Mouse (Mus musculus): ENCODE measurements around the gene Rab3il1. TPM values are rescaled to one million over a fixed set of nuclear protein-coding genes. Genes with fewer than 3 reads are reported as not detected.

Rab3il1 gene
- total and polyA plus RNA-seq, 3 experiments: 0.04 TPM; not detected in 2

DNA sequence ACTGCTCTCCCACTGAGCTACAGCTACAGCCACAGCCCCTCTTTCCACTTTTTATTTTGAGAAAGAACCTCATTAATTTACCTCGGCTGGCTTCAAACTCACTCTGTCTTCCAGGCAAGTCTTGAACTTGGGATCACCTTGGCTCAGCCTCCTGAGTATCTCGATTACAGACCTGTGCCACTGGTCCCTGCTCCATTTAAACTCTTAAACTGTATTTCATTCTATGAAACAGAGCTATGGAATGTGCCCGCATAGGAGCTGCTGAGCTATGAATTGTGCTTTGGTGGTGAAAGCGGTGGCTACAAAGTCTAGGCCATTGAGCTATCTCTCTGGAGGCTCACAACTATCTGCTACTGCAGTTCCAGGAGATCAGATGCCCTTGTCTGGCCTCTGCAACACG lies 43.5 kb upstream of the Rab3il1 start:
- Histone ChIP-seq H3K9ac (ENCODE audit: insufficient read depth, low read depth) (no peak overlapping the region), H3K9me3 (replicated peaks; ENCODE audit: low read length) (peaks cover under 1% of the 10 kb centered on the region), H3K4me2 (ENCODE audit: insufficient read depth, low read depth, poor library complexity, severe bottlenecking) (no peak overlapping the region), H3K27me3 (replicated peaks) (no peaks in the 10 kb centered on the region), H3K4me3 (replicated peaks in 1 of 3; ENCODE audit: low read depth in 2 of 3, low read length in 2 of 3, poor library complexity in 1 of 3) (no peak overlapping the region), H3K79me2 (replicated peaks; ENCODE audit: control insufficient read depth, extremely low read depth, insufficient read depth, poor library complexity, severe bottlenecking) (no peaks in the 10 kb centered on the region), H3K36me3 (replicated peaks in 1 of 2; ENCODE audit: control insufficient read depth in 1 of 2, insufficient read depth in 1 of 2, low read length in 1 of 2) (no peaks in the 10 kb centered on the region), H3K4me1 (ENCODE audit: control insufficient read depth in 1 of 2, insufficient read depth in 2 of 2) (peaks cover 8 to 43% of the 10 kb centered on the region in 2 experiments; a peak in 3 of 4 replicates), H3K27ac (ENCODE audit: insufficient read depth, low read depth) (no peak overlapping the region)
- TF ChIP-seq CHD2 (IDR thresholded peaks at IDR 0.05; ENCODE audit: low read length) (no peak), NRF1 (IDR thresholded peaks at IDR 0.05; ENCODE audit: low read depth, low read length) (no peak), PAX5 (IDR thresholded peaks at IDR 0.05; ENCODE audit: low read length) (no peak), MXI1 (IDR thresholded peaks at IDR 0.05; ENCODE audit: low read depth, low read length) (no peak), KAT2A (IDR thresholded peaks at IDR 0.05; ENCODE audit: insufficient replicate concordance, low read length) (no peak), NELFE (IDR thresholded peaks at IDR 0.05; ENCODE audit: low read depth, low read length) (no peak), E2F4 (IDR thresholded peaks at IDR 0.05; ENCODE audit: insufficient replicate concordance, low read depth, low read length) (no peak), SIN3A (IDR thresholded peaks at IDR 0.05; ENCODE audit: low read length) (no peak), POLR2A (IDR thresholded peaks at IDR 0.05; ENCODE audit: low read depth, low read length) (no peak), HCFC1 (IDR thresholded peaks at IDR 0.05; ENCODE audit: low read depth, low read length) (no peak), TCF12 (IDR thresholded peaks at IDR 0.05; ENCODE audit: low read depth, low read length) (no peak), IRF4 (IDR thresholded peaks at IDR 0.05; ENCODE audit: low read depth, low read length) (no peak), JUND (conservative IDR thresholded peaks at IDR 0.05; ENCODE audit: low read depth, low read length) (no peak), RCOR1 (conservative IDR thresholded peaks at IDR 0.05; ENCODE audit: low read depth, low read length) (no peak), USF1 (IDR thresholded peaks at IDR 0.05; ENCODE audit: low read depth, low read length) (no peak), SMC3 (IDR thresholded peaks at IDR 0.05; ENCODE audit: low read depth, low read length) (no peak), CHD1 (IDR thresholded peaks at IDR 0.05; ENCODE audit: low read depth, low read length) (no peak)
- DNase-seq (ENCODE audit: extremely low read depth): no peak
- in situ Hi-C loops (cut with MboI; ENCODE audit: low pct_ligation_motif_present, low pct_unique_long_range_greater_than_20kb, low sequenced_read_pairs) (no loop called here), dilution Hi-C loops (cut with MboI; ENCODE audit: extremely low pct_ligation_motif_present, extremely low pct_unique_long_range_greater_than_20kb, low sequenced_read_pairs) (no loop called here)

DNA sequence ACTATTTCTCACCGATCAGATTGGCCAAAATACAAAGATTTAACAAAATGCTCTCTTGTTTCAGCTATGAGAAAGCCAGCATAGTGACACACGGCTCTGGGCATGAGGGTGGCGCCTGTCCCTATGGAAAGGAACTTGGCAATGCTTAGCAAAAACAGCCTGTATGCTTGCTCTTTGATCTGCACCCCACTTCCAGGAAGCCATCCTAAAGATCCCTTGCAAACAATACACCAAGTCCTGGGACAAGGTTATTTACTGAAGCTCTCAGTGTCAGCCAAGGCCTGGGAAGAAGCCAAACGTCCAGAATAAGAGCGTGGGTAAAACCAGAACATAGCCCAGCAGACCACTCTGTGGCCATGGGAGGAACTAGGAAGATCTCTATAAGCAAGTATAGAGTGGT lies 40.7 kb upstream of the Rab3il1 start:
- in situ Hi-C loops (cut with MboI; ENCODE audit: low pct_ligation_motif_present, low pct_unique_long_range_greater_than_20kb, low sequenced_read_pairs): no loop called here

More for the DNA sequence above, 40.7 kb upstream of the Rab3il1 start:
- DNase-seq (ENCODE audit: extremely low read depth): no peak
- Histone ChIP-seq H3K36me3 (replicated peaks in 1 of 2; ENCODE audit: control insufficient read depth in 1 of 2, insufficient read depth in 1 of 2, low read length in 1 of 2) (no peaks in the 10 kb centered on the region), H3K27me3 (replicated peaks) (no peaks in the 10 kb centered on the region), H3K27ac (ENCODE audit: insufficient read depth, low read depth) (no peak overlapping the region), H3K9me3 (replicated peaks; ENCODE audit: low read length) (no peaks in the 10 kb centered on the region), H3K9ac (ENCODE audit: insufficient read depth, low read depth) (no peak overlapping the region), H3K4me3 (replicated peaks in 1 of 3; ENCODE audit: low read depth in 2 of 3, low read length in 2 of 3, poor library complexity in 1 of 3) (no peak overlapping the region), H3K79me2 (replicated peaks; ENCODE audit: control insufficient read depth, extremely low read depth, insufficient read depth, poor library complexity, severe bottlenecking) (no peaks in the 10 kb centered on the region), H3K4me2 (ENCODE audit: insufficient read depth, low read depth, poor library complexity, severe bottlenecking) (no peak overlapping the region), H3K4me1 (ENCODE audit: control insufficient read depth in 1 of 2, insufficient read depth in 2 of 2) (peaks cover 0 to 18% of the 10 kb centered on the region in 2 experiments; a peak in 2 of 4 replicates)
- dilution Hi-C loops (cut with MboI; ENCODE audit: extremely low pct_ligation_motif_present, extremely low pct_unique_long_range_greater_than_20kb, low sequenced_read_pairs): no loop called here
- TF ChIP-seq BHLHE40 (IDR thresholded peaks at IDR 0.05; ENCODE audit: low read depth, low read length) (no peak), MAFK (IDR thresholded peaks at IDR 0.05; ENCODE audit: insufficient replicate concordance, low read length) (no peak), JUN (IDR thresholded peaks at IDR 0.05; ENCODE audit: insufficient read depth, low read depth, low read length) (no peak), CHD2 (IDR thresholded peaks at IDR 0.05; ENCODE audit: low read length) (no peak), TCF12 (IDR thresholded peaks at IDR 0.05; ENCODE audit: low read depth, low read length) (no peak), UBTF (IDR thresholded peaks at IDR 0.05; ENCODE audit: low read depth, low read length) (no peak), POLR2AphosphoS2 (IDR thresholded peaks at IDR 0.05; ENCODE audit: low read depth, low read length) (no peak), E2F4 (IDR thresholded peaks at IDR 0.05; ENCODE audit: insufficient replicate concordance, low read depth, low read length) (no peak), ELF1 (IDR thresholded peaks at IDR 0.05; ENCODE audit: low read depth, low read length) (no peak), CTCF (conservative IDR thresholded peaks at IDR 0.05 in 1 of 2, IDR thresholded peaks at IDR 0.05 in 1 of 2; ENCODE audit: low read depth in 2 of 2, low read length in 2 of 2) (no peak), NELFE (IDR thresholded peaks at IDR 0.05; ENCODE audit: low read depth, low read length) (no peak), GABPA (IDR thresholded peaks at IDR 0.05; ENCODE audit: insufficient replicate concordance, low read depth, low read length) (no peak)
